Mouse (Mus musculus) intestine, postnatal 0 days (tissue): Measurements from ENCODE around the gene Arid4b. TPM values are rescaled to one million over a fixed set of nuclear protein-coding genes. Genes with fewer than 3 reads are reported as not detected.

Experiments used
- ATAC-seq: fragments of 200-750 bp; cut with Nextera tagmentation; 2 replicates; pipeline ENCODE4 v1.8.0; 2017; ENCODE audit warnings: mild to moderate bottlenecking, moderate TSS enrichment, moderate library complexity
- H3K27ac ChIP-seq: fragments of 300-500 bp; sonication (generic); 2 replicates; pipeline ENCODE4 v1.5.1; 2014; ENCODE audit warnings: mild to moderate bottlenecking, low read depth, low read length, moderate library complexity
- H3K27me3 ChIP-seq: fragments of 300-500 bp; sonication (generic); replicated peaks from 2 replicates; pipeline ENCODE4 v1.6.1; 2014; ENCODE audit warnings: low read length, mixed read lengths; ENCODE audit not compliant: control insufficient read depth, insufficient read depth
- H3K36me3 ChIP-seq: fragments of 300-500 bp; sonication (generic); 2 replicates; pipeline ENCODE4 v1.6.1; 2014; ENCODE audit warnings: mild to moderate bottlenecking, moderate library complexity; ENCODE audit not compliant: control insufficient read depth, insufficient read depth
- H3K4me1 ChIP-seq: fragments of 300-500 bp; sonication (generic); replicated peaks from 2 replicates; pipeline ENCODE4 v1.6.1; 2014; ENCODE audit warnings: antibody characterized with exemption, low read length, mixed read lengths; ENCODE audit not compliant: control insufficient read depth, insufficient read depth
- H3K4me2 ChIP-seq: fragments of 300-500 bp; sonication (generic); replicated peaks from 2 replicates; pipeline ENCODE4 v1.6.1; 2014; ENCODE audit warnings: low read depth, mild to moderate bottlenecking, moderate library complexity
- H3K4me3 ChIP-seq: fragments of 300-500 bp; sonication (generic); 2 replicates; pipeline ENCODE4 v1.5.1; 2014; ENCODE audit warnings: low read depth, low read length
- H3K9ac ChIP-seq: fragments of 300-500 bp; sonication (generic); 2 replicates; pipeline ENCODE4 v1.6.1; 2014; ENCODE audit warnings: mild to moderate bottlenecking, low read depth, low read length
- H3K9me3 ChIP-seq: fragments of 300-500 bp; sonication (generic); 2 replicates; pipeline ENCODE4 v1.6.1; 2016; ENCODE audit warnings: mixed run types; ENCODE audit not compliant: control insufficient read depth
- CTCF ChIP-seq: sonication (generic); IDR thresholded peaks from 2 replicates; pipeline ENCODE4 v1.5.1; 2016; ENCODE audit warnings: low read depth, mild to moderate bottlenecking, control low read depth, antibody characterized with exemption, moderate library complexity
- WGBS: fragments of 180-500 bp; shearing (Covaris S2); extraction: QIAGEN DNeasy Blood & Tissue Kit; methylation state at CpG from one replicate; pipeline ENCODE4 v1.1.7; 2014; 5-methylcytosine and 5-hydroxymethylcytosine counted together
- polyA plus RNA-seq: library from polyadenylated mRNA; unstranded; fragments of >200 nt; fragmentation: Nextera tagmentation; extraction: Ambion mirVana; gene quantifications from 2 replicates; pipeline ENCODE4 v1.2.1, GENCODE M21; 2015

Arid4b gene
- polyA plus RNA-seq, 1 experiment from 2014 or later, result 25.6 TPM

DNA sequence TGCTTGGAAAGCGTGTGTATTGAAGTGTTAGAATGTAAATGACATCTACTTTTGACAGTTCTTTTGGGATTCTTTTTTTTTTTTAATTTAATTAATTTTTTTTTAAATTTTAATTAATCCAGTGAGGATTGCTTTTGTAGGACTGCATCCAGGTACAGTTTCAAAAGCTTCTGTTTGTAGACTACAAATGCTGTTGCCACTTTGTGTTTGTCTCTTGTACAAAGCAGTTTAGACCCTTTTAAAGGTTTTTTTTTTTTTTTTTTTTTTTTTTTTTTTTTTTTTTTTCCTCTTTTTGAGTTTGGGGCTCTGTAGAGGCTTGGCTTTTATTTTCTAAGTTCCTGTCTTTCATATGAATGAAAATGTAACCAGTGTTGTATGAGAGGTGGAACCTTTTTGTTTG, 2.7 kb downstream of the Arid4b start:
- Histone ChIP-seq H3K4me2 (no peak overlapping the region), H3K9me3 (no peaks in the 10 kb centered on the region), H3K36me3 (no peaks in the 10 kb centered on the region; the same call in 1 of the 2 replicates), H3K4me3 (no peak overlapping the region), H3K4me1 (peaks cover 2% of the 10 kb centered on the region; the same call in 1 of the 2 replicates), H3K27me3 (no peaks in the 10 kb centered on the region), H3K9ac (no peak overlapping the region), H3K27ac (no peak overlapping the region)
- 81% methylated on average over 1 of the region's 1 CpGs for WGBS
- no peak for ATAC-seq
- TF ChIP-seq CTCF, result no peak

DNA sequence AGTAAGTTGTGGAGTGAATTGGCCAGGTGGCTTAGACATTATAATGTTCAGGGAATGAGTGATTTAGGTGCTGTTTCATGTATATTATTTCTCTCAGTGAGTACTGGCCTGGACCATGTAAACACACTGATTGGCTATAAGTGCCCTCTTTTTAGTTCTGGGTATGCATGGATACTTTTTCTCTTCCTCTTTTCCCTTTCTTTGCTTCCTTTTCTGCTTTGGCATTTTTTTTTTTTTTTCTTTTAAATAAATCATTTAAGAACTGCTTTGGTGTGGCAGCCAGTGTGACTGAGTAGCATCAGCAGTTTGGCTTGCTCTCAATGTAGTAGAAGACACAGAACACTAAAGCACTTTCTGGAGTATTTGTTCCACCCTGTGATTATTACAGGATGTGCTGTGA, 5.0 kb downstream of the Arid4b start:
- no peak for ATAC-seq
- Histone ChIP-seq H3K4me3 (no peak overlapping the region), H3K9me3 (no peaks in the 10 kb centered on the region), H3K36me3 (no peaks in the 10 kb centered on the region; the same call in 1 of the 2 replicates), H3K27ac (no peak overlapping the region), H3K27me3 (no peaks in the 10 kb centered on the region), H3K4me1 (0 out of 2 replicates have a peak, but pooled peaks cover 2% of the 10 kb centered on the region), H3K9ac (no peak overlapping the region), H3K4me2 (no peak overlapping the region)
- no peak for TF ChIP-seq CTCF

DNA sequence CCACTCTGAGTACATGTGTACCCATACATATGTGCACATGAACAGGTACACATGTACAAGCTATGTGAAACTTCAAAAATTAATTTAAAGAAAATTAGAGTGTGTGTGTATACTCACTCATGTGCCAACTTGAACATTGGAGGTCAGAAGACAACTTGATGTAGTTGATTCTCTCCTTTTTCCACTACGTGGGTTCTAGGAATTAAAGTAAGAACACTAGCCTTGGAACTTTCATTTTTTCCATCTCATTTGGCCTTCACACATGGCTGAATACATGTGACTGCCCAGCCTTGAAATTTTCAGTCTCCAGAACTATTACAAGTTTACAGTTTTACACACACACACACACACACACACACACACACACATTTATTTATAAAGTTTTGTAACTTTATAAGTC, 6.3 kb downstream of the Arid4b start:
- Histone ChIP-seq H3K4me1 (0 out of 2 replicates have a peak, but pooled peaks cover 2% of the 10 kb centered on the region), H3K9me3 (no peaks in the 10 kb centered on the region), H3K9ac (no peak overlapping the region), H3K27ac (no peak overlapping the region), H3K36me3 (no peaks in the 10 kb centered on the region; the same call in 1 of the 2 replicates), H3K4me2 (no peak overlapping the region), H3K4me3 (no peak overlapping the region), H3K27me3 (no peaks in the 10 kb centered on the region)
- no peak for TF ChIP-seq CTCF
- no peak for ATAC-seq
- WGBS, result 88% methylated on average over 1 of the region's 1 CpGs

DNA sequence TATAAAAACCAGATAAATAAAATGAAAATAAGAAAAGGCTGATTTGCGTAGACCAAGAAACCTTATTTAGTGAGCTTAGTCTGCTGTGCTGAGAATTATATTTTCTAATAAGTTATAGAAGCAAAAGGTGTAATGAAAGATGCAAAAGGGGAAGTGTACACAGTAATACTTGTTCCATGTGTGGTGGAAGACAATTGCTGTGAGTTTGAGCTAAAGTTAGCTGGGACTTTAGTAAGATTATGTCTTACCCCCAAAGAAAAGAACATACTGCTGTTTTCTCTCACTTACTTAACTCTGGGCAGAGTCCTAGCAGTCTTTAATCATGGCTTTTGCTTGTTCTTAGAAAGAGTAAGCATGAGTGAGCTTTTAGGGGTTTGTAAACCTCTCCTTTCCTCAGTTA, 11.3 kb downstream of the Arid4b start:
- Histone ChIP-seq H3K4me1 (no peaks in the 10 kb centered on the region), H3K9ac (no peak overlapping the region), H3K9me3 (no peaks in the 10 kb centered on the region), H3K27me3 (no peaks in the 10 kb centered on the region), H3K27ac (no peak overlapping the region), H3K4me2 (no peak overlapping the region), H3K4me3 (no peak overlapping the region), H3K36me3 (no peaks in the 10 kb centered on the region)
- no peak for ATAC-seq
- no peak for TF ChIP-seq CTCF
- 91% methylated on average over 1 of the region's 1 CpGs for WGBS

DNA sequence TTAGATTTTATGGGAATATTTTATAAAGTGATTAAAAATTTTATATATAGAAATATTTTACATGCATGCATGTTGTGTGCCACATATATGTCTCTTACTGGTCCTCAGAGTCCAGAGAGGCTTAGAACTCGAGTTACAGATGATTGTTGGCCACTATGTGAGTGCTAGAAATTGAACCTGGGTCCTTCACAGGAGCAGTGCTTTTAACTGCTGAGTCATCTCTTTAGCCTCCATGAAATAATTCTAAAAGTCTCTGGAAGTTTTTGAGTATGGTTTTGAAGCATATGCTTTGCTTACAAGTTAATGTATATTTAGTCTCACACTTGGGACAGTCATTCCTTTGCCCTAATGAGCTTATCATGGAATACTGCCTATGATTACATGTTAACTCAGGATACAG, 12.3 kb downstream of the Arid4b start:
- H3K4me1 ChIP-seq, result no peaks in the 10 kb centered on the region
- H3K4me3 ChIP-seq, result no peak overlapping the region
- no peaks in the 10 kb centered on the region for H3K9me3 ChIP-seq
- H3K36me3 ChIP-seq, result no peaks in the 10 kb centered on the region
- no peak overlapping the region for H3K9ac ChIP-seq
- H3K27ac ChIP-seq, result no peak overlapping the region
- no peaks in the 10 kb centered on the region for H3K27me3 ChIP-seq
- no peak for ATAC-seq
- H3K4me2 ChIP-seq, result no peak overlapping the region
- no peak for TF ChIP-seq CTCF
- 77% methylated on average over 1 of the region's 1 CpGs for WGBS

DNA sequence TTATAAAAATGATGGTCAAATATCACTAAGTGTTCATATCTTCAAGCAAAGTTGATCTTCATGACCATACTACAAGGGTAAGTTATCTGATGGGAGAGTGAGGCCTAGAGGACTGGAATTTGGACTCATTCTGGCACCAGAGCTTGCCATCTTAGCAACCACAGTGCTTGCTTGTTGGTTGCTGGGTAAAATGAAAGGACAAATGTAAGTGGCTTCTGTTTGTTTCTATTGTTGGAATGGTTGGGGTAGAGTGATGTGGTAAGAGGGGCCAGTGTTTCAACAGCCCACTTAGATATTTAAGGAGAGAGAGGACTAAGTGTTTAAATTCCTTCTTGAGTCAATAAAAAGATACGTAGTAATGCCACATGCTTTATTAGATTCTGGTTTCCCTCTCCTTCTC, 25.6 kb downstream of the Arid4b start:
- Histone ChIP-seq H3K9me3 (no peaks in the 10 kb centered on the region), H3K9ac (no peak overlapping the region)
- WGBS, result 62% methylated on average over 1 of the region's 1 CpGs

DNA sequence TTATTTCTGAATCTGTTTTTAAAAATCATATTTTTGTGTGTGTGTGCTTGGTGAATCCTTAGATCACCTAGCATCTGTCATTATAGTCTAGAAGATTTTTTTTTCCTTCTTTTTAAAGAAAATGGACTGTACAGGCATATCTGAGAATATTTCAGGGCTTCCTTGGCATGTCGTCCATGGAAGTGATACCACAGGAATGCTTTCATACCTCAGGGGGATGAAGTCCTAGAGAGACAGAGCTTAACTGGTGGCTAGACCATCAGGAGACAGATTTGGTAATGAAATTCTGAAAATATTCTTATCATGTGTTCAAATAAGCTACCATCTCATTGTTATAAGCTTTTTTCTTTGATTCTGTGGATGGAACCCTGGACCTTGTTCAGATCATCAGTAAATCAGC, 40.0 kb downstream of the Arid4b start:
- Histone ChIP-seq H3K4me1 (no peaks in the 10 kb centered on the region), H3K4me2 (no peak overlapping the region), H3K27me3 (no peaks in the 10 kb centered on the region), H3K9me3 (no peaks in the 10 kb centered on the region), H3K9ac (no peak overlapping the region), H3K4me3 (no peak overlapping the region), H3K36me3 (no peaks in the 10 kb centered on the region), H3K27ac (no peak overlapping the region)
- no peak for TF ChIP-seq CTCF
- no peak for ATAC-seq
- 75% methylated on average over 1 of the region's 1 CpGs for WGBS

More for the DNA sequence above, 25.6 kb downstream of the Arid4b start:
- Histone ChIP-seq H3K27ac (no peak overlapping the region), H3K36me3 (no peaks in the 10 kb centered on the region), H3K4me2 (0 out of 2 replicates have a peak overlapping the region, but pooled peaks have one; percentile 6), H3K4me3 (no peak overlapping the region), H3K4me1 (peaks cover 4% of the 10 kb centered on the region; the same call in 1 of the 2 replicates), H3K27me3 (no peaks in the 10 kb centered on the region)
- no peak for TF ChIP-seq CTCF
- peak; percentile 71 for ATAC-seq
